Mouse (Mus musculus) right cerebral cortex, postnatal 14 days (tissue): ENCODE measurements around the gene Azin2.

Experiments
- DNase-seq: peaks from one replicate; pipeline ENCODE4 v3.0.0; 2022

Azin2 gene

GRCm38 (mm10) chr4:128962029-128962925 lies at the start of gene Azin2:
TSS of gene Azin2 (minus strand) at chr4:128962442.
- DNase-seq = peak; percentile 96

- DNase-seq = no peak
Measured at GRCm38 (mm10) chr4:129011604-129012121, 49.4 kb upstream of the Azin2 start.

GRCm38 (mm10) chr4:129009521-129009920 lies 47.3 kb upstream of the Azin2 start:
- no peak for DNase-seq

- DNase-seq = no peak
Measured at GRCm38 (mm10) chr4:129008672-129009071, 46.4 kb upstream of the Azin2 start.

- no peak for DNase-seq
Measured at GRCm38 (mm10) chr4:129008006-129008519, 45.8 kb upstream of the Azin2 start.

GRCm38 (mm10) chr4:129003720-129004119 lies 41.5 kb upstream of the Azin2 start:
- DNase-seq = no peak

- no peak for DNase-seq
Measured at GRCm38 (mm10) chr4:129000786-129001185, 38.5 kb upstream of the Azin2 start.

- no peak for DNase-seq
Measured at GRCm38 (mm10) chr4:128998401-128998800, 36.2 kb upstream of the Azin2 start.

GRCm38 (mm10) chr4:128997258-128997657 lies 35.0 kb upstream of the Azin2 start:
- no peak for DNase-seq

GRCm38 (mm10) chr4:128995238-128995637 lies 33.0 kb upstream of the Azin2 start:
- no peak for DNase-seq

GRCm38 (mm10) chr4:128993675-128994074 lies 31.4 kb upstream of the Azin2 start:
- DNase-seq = no peak

GRCm38 (mm10) chr4:128993025-128993662 lies 30.9 kb upstream of the Azin2 start:
- peak; percentile 92 for DNase-seq

- no peak for DNase-seq
Measured at GRCm38 (mm10) chr4:128992176-128992575, 29.9 kb upstream of the Azin2 start.

GRCm38 (mm10) chr4:128991500-128992008 lies 29.3 kb upstream of the Azin2 start, which contains the start of gene Ak2:
TSS of gene Ak2 (plus strand) at chr4:128991958.
- DNase-seq = no peak

- DNase-seq = no peak
Measured at GRCm38 (mm10) chr4:128989678-128990077, 27.4 kb upstream of the Azin2 start.

- DNase-seq = no peak
Measured at GRCm38 (mm10) chr4:128988911-128989310, 26.7 kb upstream of the Azin2 start.

- DNase-seq = no peak
Measured at GRCm38 (mm10) chr4:128984600-128984999, 22.4 kb upstream of the Azin2 start.

GRCm38 (mm10) chr4:128983656-128984055 lies 21.4 kb upstream of the Azin2 start:
- no peak for DNase-seq

GRCm38 (mm10) chr4:128983151-128983550 lies 20.9 kb upstream of the Azin2 start:
- no peak for DNase-seq

- DNase-seq = no peak
Measured at GRCm38 (mm10) chr4:128981833-128982180, 19.6 kb upstream of the Azin2 start.

- DNase-seq = no peak
Measured at GRCm38 (mm10) chr4:128980890-128981832, 18.9 kb upstream of the Azin2 start.

GRCm38 (mm10) chr4:128978634-128979033 lies 16.4 kb upstream of the Azin2 start:
- no peak for DNase-seq
